Mouse (Mus musculus): ENCODE results near the gene Slco2a1. TPM values are rescaled to one million over a fixed set of nuclear protein-coding genes. Genes with fewer than 3 reads are reported as not detected.

Gene Slco2a1
- polyA plus RNA-seq (2016; fragmentation: Nextera tagmentation; extraction: Ambion mirVana), result 0.29 and 0.68 TPM in 2 replicates

- Histone ChIP-seq H3K27me3 (no peaks in the 10 kb centered on the region), H3K4me2 (no peak within 1 kb of the TSS), H3K27ac (no peak within 1 kb of the TSS), H3K36me3 (replicated peaks) (no peaks in the 10 kb centered on the region), H3K9ac (no peak within 1 kb of the TSS), H3K4me3 (replicated peaks) (no peak within 1 kb of the TSS), H3K9me3 (no peaks in the 10 kb centered on the region), H3K4me1 (peaks cover 19% of the 10 kb centered on the region; the same call in 1 of the 2 replicates)
- ATAC-seq (ENCODE audit: low FRiP score), result no peak
- WGBS, result 86% methylated on average over 8 of the region's 8 CpGs
Observed at GRCm38 (mm10) chr9:102988462-102988861, at the start of gene Slco2a1. Slco2a1 (plus strand) TSS chr9:102988712.

- WGBS, result 89% methylated on average over 4 of the region's 4 CpGs
- Histone ChIP-seq H3K4me1 (no peaks in the 10 kb centered on the region), H3K4me3 (replicated peaks) (no peak overlapping the region)
Observed at GRCm38 (mm10) chr9:102942221-102942620, 46.3 kb upstream of the Slco2a1 start.

GRCm38 (mm10) chr9:102944891-102945290, 43.6 kb upstream of the Slco2a1 start:
- no peak overlapping the region for H3K4me3 ChIP-seq (replicated peaks)
- WGBS, result 86% methylated on average over 9 of the region's 9 CpGs

More at GRCm38 (mm10) chr9:102942221-102942620, 46.3 kb upstream of the Slco2a1 start:
- Histone ChIP-seq H3K27me3 (no peaks in the 10 kb centered on the region), H3K9ac (no peak overlapping the region), H3K27ac (no peak overlapping the region), H3K9me3 (no peaks in the 10 kb centered on the region), H3K36me3 (replicated peaks) (no peaks in the 10 kb centered on the region), H3K4me2 (no peak overlapping the region)
- ATAC-seq (ENCODE audit: low FRiP score), result no peak

GRCm38 (mm10) chr9:102946469-102947015, 42.0 kb upstream of the Slco2a1 start:
- H3K4me3 ChIP-seq (replicated peaks), result no peak overlapping the region
- H3K4me2 ChIP-seq, result no peak overlapping the region
- no peak for ATAC-seq (ENCODE audit: low FRiP score)
- 90% methylated on average over 12 of the region's 12 CpGs for WGBS
- no peaks in the 10 kb centered on the region for H3K9me3 ChIP-seq
- no peaks in the 10 kb centered on the region for H3K36me3 ChIP-seq (replicated peaks)
- no peaks in the 10 kb centered on the region for H3K27me3 ChIP-seq
- 0 out of 2 replicates have a peak, but pooled peaks cover 3% of the 10 kb centered on the region for H3K4me1 ChIP-seq
- H3K27ac ChIP-seq, result no peak overlapping the region
- no peak overlapping the region for H3K9ac ChIP-seq

More at GRCm38 (mm10) chr9:102944891-102945290, 43.6 kb upstream of the Slco2a1 start:
- Histone ChIP-seq H3K4me1 (0 out of 2 replicates have a peak, but pooled peaks cover 3% of the 10 kb centered on the region), H3K27me3 (no peaks in the 10 kb centered on the region), H3K27ac (no peak overlapping the region), H3K9me3 (no peaks in the 10 kb centered on the region), H3K9ac (no peak overlapping the region), H3K4me2 (no peak overlapping the region), H3K36me3 (replicated peaks) (no peaks in the 10 kb centered on the region)
- ATAC-seq (ENCODE audit: low FRiP score), result no peak

- H3K27me3 ChIP-seq, result no peaks in the 10 kb centered on the region
- H3K4me2 ChIP-seq, result no peak overlapping the region
- 64% methylated on average over 5 of the region's 5 CpGs for WGBS
- H3K36me3 ChIP-seq (replicated peaks), result no peaks in the 10 kb centered on the region
- H3K4me3 ChIP-seq (replicated peaks), result no peak overlapping the region
- no peak overlapping the region for H3K9ac ChIP-seq
- no peaks in the 10 kb centered on the region for H3K9me3 ChIP-seq
- ATAC-seq (ENCODE audit: low FRiP score), result no peak
- H3K27ac ChIP-seq, result no peak overlapping the region
- 0 out of 2 replicates have a peak, but pooled peaks cover 3% of the 10 kb centered on the region for H3K4me1 ChIP-seq
Observed at GRCm38 (mm10) chr9:102948706-102949105, 39.8 kb upstream of the Slco2a1 start.

GRCm38 (mm10) chr9:102951091-102951994, 37.2 kb upstream of the Slco2a1 start:
- Histone ChIP-seq H3K9ac (no peak overlapping the region), H3K4me3 (replicated peaks) (no peak overlapping the region), H3K36me3 (replicated peaks) (no peaks in the 10 kb centered on the region), H3K4me1 (0 out of 2 replicates have a peak, but pooled peaks cover 3% of the 10 kb centered on the region), H3K27ac (no peak overlapping the region), H3K27me3 (no peaks in the 10 kb centered on the region), H3K9me3 (no peaks in the 10 kb centered on the region), H3K4me2 (no peak overlapping the region)
- ATAC-seq (ENCODE audit: low FRiP score), result no peak
- 90% methylated on average over 9 of the region's 9 CpGs for WGBS

GRCm38 (mm10) chr9:102955866-102956265, 32.6 kb upstream of the Slco2a1 start:
- Histone ChIP-seq H3K9ac (no peak overlapping the region), H3K4me1 (peaks cover 2% of the 10 kb centered on the region), H3K27ac (no peak overlapping the region), H3K36me3 (replicated peaks) (no peaks in the 10 kb centered on the region), H3K4me3 (replicated peaks) (no peak overlapping the region), H3K9me3 (no peaks in the 10 kb centered on the region), H3K27me3 (no peaks in the 10 kb centered on the region), H3K4me2 (no peak overlapping the region)
- WGBS, result 83% methylated on average over 3 of the region's 3 CpGs
- no peak for ATAC-seq (ENCODE audit: low FRiP score)

GRCm38 (mm10) chr9:102958703-102959102, 29.8 kb upstream of the Slco2a1 start:
- H3K9ac ChIP-seq, result no peak overlapping the region
- 86% methylated on average over 6 of the region's 6 CpGs for WGBS
- no peak overlapping the region for H3K4me2 ChIP-seq
- no peak for ATAC-seq (ENCODE audit: low FRiP score)
- no peaks in the 10 kb centered on the region for H3K27me3 ChIP-seq
- no peak overlapping the region for H3K27ac ChIP-seq
- H3K36me3 ChIP-seq (replicated peaks), result no peaks in the 10 kb centered on the region
- no peaks in the 10 kb centered on the region for H3K9me3 ChIP-seq
- H3K4me1 ChIP-seq, result peaks cover 11% of the 10 kb centered on the region
- H3K4me3 ChIP-seq (replicated peaks), result no peak overlapping the region

- no peaks in the 10 kb centered on the region for H3K9me3 ChIP-seq
- no peak overlapping the region for H3K9ac ChIP-seq
- no peaks in the 10 kb centered on the region for H3K27me3 ChIP-seq
- H3K27ac ChIP-seq, result no peak overlapping the region
- no peak overlapping the region; the same call in 1 of the 2 replicates for H3K4me2 ChIP-seq
- 20% methylated on average over 8 of the region's 8 CpGs for WGBS
- ATAC-seq (ENCODE audit: low FRiP score), result no peak
- H3K36me3 ChIP-seq (replicated peaks), result no peaks in the 10 kb centered on the region
- H3K4me3 ChIP-seq (replicated peaks), result no peak overlapping the region
- H3K4me1 ChIP-seq, result peaks cover 11% of the 10 kb centered on the region
Observed at GRCm38 (mm10) chr9:102961356-102962092, 27.0 kb upstream of the Slco2a1 start.

- ATAC-seq (ENCODE audit: low FRiP score), result no peak
- Histone ChIP-seq H3K9me3 (no peaks in the 10 kb centered on the region), H3K4me2 (no peak overlapping the region), H3K9ac (no peak overlapping the region), H3K4me1 (peaks cover 11% of the 10 kb centered on the region), H3K27ac (no peak overlapping the region), H3K27me3 (no peaks in the 10 kb centered on the region), H3K36me3 (replicated peaks) (no peaks in the 10 kb centered on the region), H3K4me3 (replicated peaks) (no peak overlapping the region)
- whole genome bisulfite sequencing, result 79% methylated on average over 10 of the region's 10 CpGs
Observed at GRCm38 (mm10) chr9:102962093-102962788, 26.3 kb upstream of the Slco2a1 start.

- no peak overlapping the region for H3K27ac ChIP-seq
- H3K9me3 ChIP-seq, result no peaks in the 10 kb centered on the region
- H3K36me3 ChIP-seq (replicated peaks), result no peaks in the 10 kb centered on the region
- peaks cover 11% of the 10 kb centered on the region for H3K4me1 ChIP-seq
- no peaks in the 10 kb centered on the region for H3K27me3 ChIP-seq
- no peak overlapping the region for H3K9ac ChIP-seq
- no peak overlapping the region for H3K4me2 ChIP-seq
- WGBS, result 79% methylated on average over 7 of the region's 7 CpGs
- H3K4me3 ChIP-seq (replicated peaks), result no peak overlapping the region
- no peak for ATAC-seq (ENCODE audit: low FRiP score)
Observed at GRCm38 (mm10) chr9:102963321-102963720, 25.2 kb upstream of the Slco2a1 start.

All from forebrain, embryonic 12.5 days (tissue).